Mouse (Mus musculus) limb, embryonic 14.5 days (tissue): ENCODE measurements around the gene Fhit. TPM values are rescaled to one million over a fixed set of nuclear protein-coding genes. Genes with fewer than 3 reads are reported as not detected.

Experiments
- ATAC-seq: fragments of 200-750 bp; cut with Nextera tagmentation; 2 replicates; pipeline ENCODE4 v1.8.0; 2017; ENCODE audit warnings: low read depth, moderate number of reproducible peaks, moderate TSS enrichment; ENCODE audit not compliant: low FRiP score
- DNase-seq: peaks from one replicate; pipeline ENCODE4 v3.0.0-alpha.2; 2015; ENCODE audit warnings: low spot score
- H3K27ac ChIP-seq: fragments of 300-500 bp; sonication (generic); replicated peaks from 2 replicates; pipeline ENCODE4 v1.5.1; 2014; ENCODE audit warnings: low read depth, mild to moderate bottlenecking, low read length, moderate library complexity, mixed read lengths
- H3K27me3 ChIP-seq: fragments of 300-500 bp; sonication (generic); 2 replicates; pipeline ENCODE4 v1.6.1; 2014; ENCODE audit warnings: low read length, mixed read lengths; ENCODE audit not compliant: control insufficient read depth, insufficient read depth
- H3K36me3 ChIP-seq: fragments of 300-500 bp; sonication (generic); 2 replicates; pipeline ENCODE4 v1.6.1; 2014; ENCODE audit warnings: mild to moderate bottlenecking, low read length, moderate library complexity, mixed read lengths; ENCODE audit not compliant: control insufficient read depth, insufficient read depth
- H3K4me1 ChIP-seq: fragments of 300-500 bp; sonication (generic); 2 replicates; pipeline ENCODE4 v1.6.1; 2014; ENCODE audit warnings: antibody characterized with exemption, low read length, mixed read lengths; ENCODE audit not compliant: control insufficient read depth, insufficient read depth
- H3K4me2 ChIP-seq: fragments of 300-500 bp; sonication (generic); replicated peaks from 2 replicates; pipeline ENCODE4 v1.6.1; 2014; ENCODE audit warnings: low read depth, mild to moderate bottlenecking, low read length, moderate library complexity; ENCODE audit not compliant: severe bottlenecking
- H3K4me3 ChIP-seq: fragments of 300-500 bp; sonication (generic); replicated peaks from 2 replicates; pipeline ENCODE4 v1.5.1; 2014; ENCODE audit warnings: low read length
- H3K9ac ChIP-seq: fragments of 300-500 bp; sonication (generic); 2 replicates; pipeline ENCODE4 v1.6.1; 2014; ENCODE audit warnings: mild to moderate bottlenecking, low read depth, low read length, moderate library complexity; ENCODE audit not compliant: severe bottlenecking
- H3K9me3 ChIP-seq: fragments of 300-500 bp; sonication (generic); 2 replicates; pipeline ENCODE4 v1.6.1; 2016; ENCODE audit warnings: low read length; ENCODE audit not compliant: control insufficient read depth
- POLR2A ChIP-seq: fragments of 200-500 bp; IDR thresholded peaks from 2 replicates; pipeline ENCODE4 v1.8.0; 2012; ENCODE audit warnings: inconsistent platforms, mild to moderate bottlenecking, moderate library complexity, borderline replicate concordance; ENCODE audit not compliant: insufficient read depth, insufficient read length; ENCODE audit errors: extremely low read depth
- WGBS: fragments of 180-500 bp; shearing (Covaris S2); extraction: QIAGEN DNeasy Blood & Tissue Kit; methylation state at CpG from one replicate; pipeline ENCODE4 v1.1.7; 2014; 5-methylcytosine and 5-hydroxymethylcytosine counted together
- polyA plus RNA-seq, 2 experiments: library from polyadenylated mRNA; depleted of rRNA in 1 of 2; stranded (reverse) in 1 of 2; unstranded in 1 of 2; fragments of >200 nt; fragmentation: Nextera tagmentation in 1 of 2; extraction: Ambion mirVana in 1 of 2; gene quantifications; 2 replicates each; pipeline versions ENCODE4 v1.2.1 to v1.2.3; 2012 to 2014

Gene Fhit
- polyA plus RNA-seq, 2 experiments: 3.5 to 7.6 TPM

GRCm38 (mm10) chr14:10129675-10130074 lies 1032.2 kb downstream of the Fhit start:
- no peak overlapping the region for H3K9ac ChIP-seq
- H3K9me3 ChIP-seq: no peaks in the 10 kb centered on the region
- H3K36me3 ChIP-seq: no peaks in the 10 kb centered on the region
- DNase-seq (no peak), ATAC-seq (no peak)
- no peak for TF ChIP-seq POLR2A
- H3K4me1 ChIP-seq: no peaks in the 10 kb centered on the region
- no peak overlapping the region for H3K27ac ChIP-seq
- 95% methylated on average over 4 of the region's 4 CpGs for WGBS
- H3K4me3 ChIP-seq: no peak overlapping the region
- no peak overlapping the region for H3K4me2 ChIP-seq
- H3K27me3 ChIP-seq: no peaks in the 10 kb centered on the region

DNA sequence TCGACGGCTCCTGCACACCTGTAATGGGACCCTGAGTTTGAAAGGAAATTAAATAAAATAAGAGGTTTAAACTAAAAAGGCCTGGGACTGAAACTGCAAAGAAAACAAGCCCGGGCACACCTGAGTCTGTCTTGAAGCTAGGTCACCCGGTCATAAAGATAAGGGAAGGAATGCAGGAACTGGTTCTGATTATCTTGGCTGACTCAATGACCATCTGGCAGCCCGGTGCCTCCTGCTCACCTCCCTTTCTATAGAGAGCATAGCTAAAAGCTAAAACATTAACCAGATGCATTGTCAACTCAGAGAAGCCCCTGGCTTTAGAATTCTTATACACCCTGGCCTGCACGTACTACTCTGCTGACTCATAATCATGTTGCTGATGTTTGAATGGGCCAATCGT lies 1032.7 kb downstream of the Fhit start:
- no peak overlapping the region for H3K27ac ChIP-seq
- no peak overlapping the region for H3K4me3 ChIP-seq
- TF ChIP-seq POLR2A: no peak
- no peak for ATAC-seq
- no peaks in the 10 kb centered on the region for H3K36me3 ChIP-seq
- no peaks in the 10 kb centered on the region for H3K9me3 ChIP-seq
- H3K9ac ChIP-seq: no peak overlapping the region
- no peak for DNase-seq
- no peaks in the 10 kb centered on the region for H3K27me3 ChIP-seq
- no peaks in the 10 kb centered on the region for H3K4me1 ChIP-seq
- WGBS: 64% methylated on average over 7 of the region's 7 CpGs
- no peak overlapping the region for H3K4me2 ChIP-seq

GRCm38 (mm10) chr14:10126536-10126935 lies 1035.3 kb downstream of the Fhit start:
- Histone ChIP-seq H3K9ac (no peak overlapping the region), H3K4me3 (no peak overlapping the region), H3K27me3 (no peaks in the 10 kb centered on the region), H3K9me3 (no peaks in the 10 kb centered on the region), H3K4me1 (no peaks in the 10 kb centered on the region), H3K27ac (no peak overlapping the region), H3K4me2 (no peak overlapping the region), H3K36me3 (no peaks in the 10 kb centered on the region)
- no peak for TF ChIP-seq POLR2A
- DNase-seq: no peak
- ATAC-seq: no peak

GRCm38 (mm10) chr14:10122176-10122575 lies 1039.7 kb downstream of the Fhit start:
- H3K4me3 ChIP-seq: no peak overlapping the region
- H3K27ac ChIP-seq: no peak overlapping the region
- H3K9ac ChIP-seq: no peak overlapping the region
- H3K4me1 ChIP-seq: no peaks in the 10 kb centered on the region
- ATAC-seq (no peak), DNase-seq (no peak)
- whole genome bisulfite sequencing: 72% methylated on average over 4 of the region's 4 CpGs
- H3K27me3 ChIP-seq: no peaks in the 10 kb centered on the region
- H3K36me3 ChIP-seq: no peaks in the 10 kb centered on the region
- H3K9me3 ChIP-seq: no peaks in the 10 kb centered on the region
- no peak for TF ChIP-seq POLR2A
- no peak overlapping the region for H3K4me2 ChIP-seq

- Histone ChIP-seq H3K9ac (no peak overlapping the region), H3K4me3 (no peak overlapping the region), H3K27me3 (no peaks in the 10 kb centered on the region), H3K27ac (no peak overlapping the region), H3K9me3 (no peaks in the 10 kb centered on the region), H3K4me2 (no peak overlapping the region), H3K36me3 (no peaks in the 10 kb centered on the region), H3K4me1 (no peaks in the 10 kb centered on the region)
- no peak for ATAC-seq
- TF ChIP-seq POLR2A: no peak
- no peak for DNase-seq
- 86% methylated on average over 2 of the region's 2 CpGs for WGBS
Measured at GRCm38 (mm10) chr14:10096236-10096635, 1065.6 kb downstream of the Fhit start.

GRCm38 (mm10) chr14:10079062-10079461 lies 1082.8 kb downstream of the Fhit start:
- Histone ChIP-seq H3K27me3 (no peaks in the 10 kb centered on the region), H3K4me1 (no peaks in the 10 kb centered on the region), H3K9me3 (no peaks in the 10 kb centered on the region), H3K4me2 (no peak overlapping the region), H3K9ac (no peak overlapping the region), H3K4me3 (no peak overlapping the region), H3K36me3 (no peaks in the 10 kb centered on the region), H3K27ac (no peak overlapping the region)
- no peak for TF ChIP-seq POLR2A
- no peak for DNase-seq
- ATAC-seq: no peak
- WGBS: 68% methylated on average over 3 of the region's 3 CpGs
